Mouse (Mus musculus) megakaryocyte, adult 5-6 weeks (primary cell): Measurements from ENCODE around the gene Ttc7. TPM values are rescaled to one million over a fixed set of nuclear protein-coding genes. Genes with fewer than 3 reads are reported as not detected.
"Not testable (repeated sequence)": the region's sequence is repeated elsewhere in the genome, so short reads cannot be mapped to it uniquely, and the experiment has no call there.

Experiments
- ATAC-seq: 2 replicates; pipeline ENCODE4 v1.8.0; 2016; ENCODE audit warnings: mild to moderate bottlenecking, inconsistent platforms; ENCODE audit not compliant: poor library complexity, severe bottlenecking
- total RNA-seq, 2 experiments: library from RNA; stranded (forward) in 1 of 2; stranded (reverse) in 1 of 2; fragments of 153-499, 151-499 nt in 1 of 2; fragments of 221-1000, 200-1000 nt in 1 of 2; gene quantifications; 2 replicates each; pipeline versions ENCODE4 v1.2.3 to v1.2.4; 2015 to 2017

Gene Ttc7
- total RNA-seq, 2 experiments from 2014 or later: 78.8 to 94.0 TPM

GRCm38 (mm10) chr17:87285731-87286465 is 3.2 kb downstream of the Ttc7 start:
- ATAC-seq: no peak

GRCm38 (mm10) chr17:87286481-87287143 is 3.9 kb downstream of the Ttc7 start:
- ATAC-seq: no peak

- no peak for ATAC-seq
Observed at GRCm38 (mm10) chr17:87287197-87287777, 4.6 kb downstream of the Ttc7 start.

- ATAC-seq: no peak
Observed at GRCm38 (mm10) chr17:87288131-87288530, 5.4 kb downstream of the Ttc7 start.

- no peak for ATAC-seq
Observed at GRCm38 (mm10) chr17:87289367-87289766, 6.7 kb downstream of the Ttc7 start.

- no peak for ATAC-seq
Observed at GRCm38 (mm10) chr17:87291037-87291436, 8.4 kb downstream of the Ttc7 start.

GRCm38 (mm10) chr17:87291782-87292181 is 9.1 kb downstream of the Ttc7 start:
- ATAC-seq: no peak

- peak; percentile 82 for ATAC-seq
Observed at GRCm38 (mm10) chr17:87293125-87293524, 10.4 kb downstream of the Ttc7 start.

GRCm38 (mm10) chr17:87295738-87296137 is 13.1 kb downstream of the Ttc7 start:
- no peak; the same call in 1 of the 2 replicates for ATAC-seq

- ATAC-seq: not testable (repeated sequence)
Observed at GRCm38 (mm10) chr17:87296701-87297100, 14.0 kb downstream of the Ttc7 start.

GRCm38 (mm10) chr17:87298944-87299343 is 16.3 kb downstream of the Ttc7 start:
- ATAC-seq: peak; percentile 79

- no peak for ATAC-seq
Observed at GRCm38 (mm10) chr17:87300340-87300739, 17.7 kb downstream of the Ttc7 start.

- ATAC-seq: peak; percentile 51
Observed at GRCm38 (mm10) chr17:87301607-87302006, 18.9 kb downstream of the Ttc7 start.

GRCm38 (mm10) chr17:87302014-87302794 is 19.5 kb downstream of the Ttc7 start:
- ATAC-seq: peak; percentile 22

GRCm38 (mm10) chr17:87304151-87304894 is 21.6 kb downstream of the Ttc7 start:
- peak; percentile 72 for ATAC-seq

- ATAC-seq: no peak
Observed at GRCm38 (mm10) chr17:87305065-87305464, 22.4 kb downstream of the Ttc7 start.

GRCm38 (mm10) chr17:87306746-87307145 is 24.1 kb downstream of the Ttc7 start:
- ATAC-seq: 0 out of 2 replicates have a peak, but pooled peaks have one; percentile 11

GRCm38 (mm10) chr17:87309073-87309788 is 26.5 kb downstream of the Ttc7 start:
- ATAC-seq: no peak

- ATAC-seq: no peak
Observed at GRCm38 (mm10) chr17:87310497-87310896, 27.8 kb downstream of the Ttc7 start.

GRCm38 (mm10) chr17:87312351-87312750 is 29.7 kb downstream of the Ttc7 start:
- no peak for ATAC-seq
